8 mouse cellular contexts compared by ENCODE assay signal in the genomic region with DNA sequence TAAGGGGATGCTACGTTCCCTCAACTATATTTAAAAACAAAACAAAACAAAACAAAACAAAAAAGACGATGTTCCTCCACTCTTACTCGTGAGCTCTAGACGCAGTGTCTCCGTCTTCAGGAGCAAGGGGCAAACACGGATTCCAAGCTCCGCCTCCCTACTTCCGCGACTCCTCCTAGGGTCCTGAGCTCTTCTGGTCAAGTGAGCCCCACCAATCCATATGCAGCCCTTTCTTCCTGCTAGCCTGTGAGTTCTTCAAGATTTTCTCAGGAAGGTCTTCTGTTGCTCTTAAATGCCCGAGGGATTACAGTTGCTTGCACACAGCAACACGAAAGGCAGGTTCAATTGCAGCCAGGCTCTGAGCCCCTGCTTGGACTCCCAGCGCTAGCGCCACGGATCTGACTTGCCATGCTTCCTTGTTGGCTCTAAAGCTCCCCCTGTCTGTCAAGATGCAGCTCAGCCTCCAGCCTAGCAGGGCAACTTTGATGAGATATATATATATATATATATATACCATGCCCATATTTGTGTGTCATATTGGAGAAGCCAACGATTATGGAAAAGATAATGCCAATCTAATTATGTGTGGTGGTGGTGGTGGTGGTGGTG. TPM values are rescaled to one million over a fixed set of nuclear protein-coding genes. Genes with fewer than 3 reads are reported as not detected.
DNase-seq lines count a peak whose midpoint lies in the region; ATAC-seq and TF ChIP-seq lines count a peak whose summit lies in the region.

No protein-coding gene starts in this region.

- peak overlapping the region; percentile 46 for H3K4me3 ChIP-seq in embryonic facial prominence, embryonic 10.5 days
- no peak overlapping the region for H3K4me3 ChIP-seq in hindbrain, embryonic 12.5 days
- H3K4me3 ChIP-seq in liver, adult 2 months (ENCODE audit: insufficient read depth, low read depth, low read length) = no peak overlapping the region
- no peak overlapping the region for H3K4me3 ChIP-seq in cerebellum, adult 2 months (replicated peaks; ENCODE audit: insufficient read depth, low read depth, low read length)

- peak overlapping the region; percentile 33 for H3K4me2 ChIP-seq in hindbrain, embryonic 12.5 days (replicated peaks)

- no peak for ATAC-seq in hindbrain, embryonic 12.5 days (ENCODE audit: low FRiP score)

- no peaks in the 10 kb centered on the region for H3K79me2 ChIP-seq in liver, adult 2 months (ENCODE audit: control insufficient read depth, insufficient read depth, low read length)

- no peak for TF ChIP-seq POLR2A in liver, adult 2 months (IDR thresholded peaks at IDR 0.05; ENCODE audit: extremely low read depth, insufficient read depth, low read length)
- no peak for TF ChIP-seq POLR2A in cerebellum, adult 2 months (IDR thresholded peaks at IDR 0.05; ENCODE audit: borderline replicate concordance, insufficient read depth, low read length)

- H3K27ac ChIP-seq in embryonic facial prominence, embryonic 10.5 days (replicated peaks) = peak overlapping the region; percentile 21; the same call in 1 of the 2 replicates
- no peak overlapping the region for H3K27ac ChIP-seq in hindbrain, embryonic 12.5 days
- H3K27ac ChIP-seq in liver, adult 2 months (replicated peaks; ENCODE audit: insufficient read depth, low read depth, low read length) = no peak overlapping the region
- H3K27ac ChIP-seq in cerebellum, adult 2 months (ENCODE audit: insufficient read depth, low read length) = no peak overlapping the region

- H3K9me3 ChIP-seq in embryonic facial prominence, embryonic 10.5 days = no peaks in the 10 kb centered on the region
- no peaks in the 10 kb centered on the region for H3K9me3 ChIP-seq in hindbrain, embryonic 12.5 days (replicated peaks)

- WGBS in embryonic facial prominence, embryonic 10.5 days = 17% methylated on average over 15 of the region's 15 CpGs
- WGBS in hindbrain, embryonic 12.5 days = 22% methylated on average over 15 of the region's 15 CpGs
- WGBS in liver, adult 2 months = 23% methylated on average over 15 of the region's 15 CpGs
- WGBS in cerebellum, adult 2 months = 34% methylated on average over 15 of the region's 15 CpGs

- TF ChIP-seq CTCF in liver, adult 2 months (IDR thresholded peaks at IDR 0.05; ENCODE audit: low read depth, low read length) = peak; percentile 38
- no peak for TF ChIP-seq CTCF in cerebellum, adult 2 months (IDR thresholded peaks at IDR 0.05; ENCODE audit: borderline replicate concordance, insufficient read depth, low read depth, low read length)

- DNase-seq in ovary, postnatal 36 days (ENCODE audit: low spot score) = peak; percentile 20
- no peak for DNase-seq in ovary, adult 18-20 months (ENCODE audit: low spot score)
- peak; percentile 55 for DNase-seq in embryonic facial prominence, embryonic 10.5 days (ENCODE audit: low spot score)
- DNase-seq in liver, adult 2 months (ENCODE audit: extremely low read depth, low read depth, low spot score) = no peak
- DNase-seq in naive thymus-derived CD4-positive, alpha-beta T cell, adult 2 months (ENCODE audit: low read depth) = peak; percentile 67
- no peak for DNase-seq in cerebellum, adult 2 months
- no peak for DNase-seq in cerebellum, adult 11 months

- peaks cover 19% of the 10 kb centered on the region for H3K4me1 ChIP-seq in embryonic facial prominence, embryonic 10.5 days
- H3K4me1 ChIP-seq in hindbrain, embryonic 12.5 days = no peaks in the 10 kb centered on the region; the same call in 1 of the 2 replicates
- H3K4me1 ChIP-seq in liver, adult 2 months (ENCODE audit: control insufficient read depth, insufficient read depth, low read length) = no peaks in the 10 kb centered on the region
- no peaks in the 10 kb centered on the region; the same call in 1 of the 2 replicates for H3K4me1 ChIP-seq in cerebellum, adult 2 months (ENCODE audit: control insufficient read depth, insufficient read depth, low read length)

- H3K27me3 ChIP-seq in embryonic facial prominence, embryonic 10.5 days (replicated peaks; ENCODE audit: low read depth, poor library complexity, severe bottlenecking) = no peaks in the 10 kb centered on the region
- H3K27me3 ChIP-seq in hindbrain, embryonic 12.5 days = no peaks in the 10 kb centered on the region
- no peaks in the 10 kb centered on the region for H3K27me3 ChIP-seq in liver, adult 2 months (ENCODE audit: control insufficient read depth, insufficient read depth, low read length)
- no peaks in the 10 kb centered on the region for H3K27me3 ChIP-seq in cerebellum, adult 2 months (ENCODE audit: control insufficient read depth, insufficient read depth, low read length)

- H3K36me3 ChIP-seq in embryonic facial prominence, embryonic 10.5 days (replicated peaks) = no peaks in the 10 kb centered on the region
- no peaks in the 10 kb centered on the region for H3K36me3 ChIP-seq in hindbrain, embryonic 12.5 days
- no peaks in the 10 kb centered on the region for H3K36me3 ChIP-seq in liver, adult 2 months (ENCODE audit: control insufficient read depth, insufficient read depth, low read length)

- no peak overlapping the region for H3K9ac ChIP-seq in hindbrain, embryonic 12.5 days
- no peak overlapping the region for H3K9ac ChIP-seq in liver, adult 2 months (ENCODE audit: low read depth, low read length)

RNA-seq across cellular contexts. Expression of a gene that starts 55.2 kb away (rescaled TPM):
- 0.13 and 0.20 TPM in 2 replicates for polyA plus RNA-seq in embryonic facial prominence, embryonic 10.5 days (2016; fragmentation: Nextera tagmentation; extraction: Ambion mirVana)
- 1.7 and 3.2 TPM in 2 replicates for polyA plus RNA-seq in hindbrain, embryonic 12.5 days (2016; fragmentation: Nextera tagmentation; extraction: Ambion mirVana)
- 0.20 and 0.37 TPM in 2 replicates for total RNA-seq in liver, adult 2 months (2014; rRNA removed)
- 0.33 and 0.60 TPM in 2 replicates for polyA plus RNA-seq in liver, adult 2 months (2012; rRNA removed)
- polyA plus RNA-seq in cerebellum, adult 2 months (2012; rRNA removed) = 8.1 and 9.8 TPM in 2 replicates

Comparison
In these comparisons a context has a peak if more than half of its experiments do, and no peak if none do; other contexts are left out.
1. DNase-seq: peak in ovary, postnatal 36 days (single experiment), embryonic facial prominence, embryonic 10.5 days (single experiment) and naive thymus-derived CD4-positive, alpha-beta T cell, adult 2 months (single experiment); none in ovary, adult 18-20 months (single experiment), liver, adult 2 months (single experiment), cerebellum, adult 2 months (0 of 2) and cerebellum, adult 11 months (single experiment).